In genomic region chr2:37358633-37359540, GRCm38 (mm10) we compare ENCODE assay signal across 8 mouse cellular contexts. TPM values are rescaled to one million over a fixed set of nuclear protein-coding genes. Genes with fewer than 3 reads are reported as not detected.
A peak's percentile ranks its signal among the peaks of the same experiment; 100 is the strongest.
DNase-seq lines count a peak whose midpoint lies in the region; ATAC-seq and TF ChIP-seq lines count a peak whose summit lies in the region.

Gene Pdcl (minus strand): TSS chr2:37359332.

- H3K9ac ChIP-seq in forebrain, embryonic 16.5 days (replicated peaks; ENCODE audit: low read depth, low read length) = peak within 1 kb of the TSS; percentile 66
- peak within 1 kb of the TSS; percentile 73 for H3K9ac ChIP-seq in lung, embryonic 14.5 days

- peak; percentile 21; the same call in 1 of the 2 replicates for TF ChIP-seq POLR2A in olfactory bulb, adult 2 months (IDR thresholded peaks at IDR 0.05; ENCODE audit: insufficient read depth, low read depth, low read length)
- TF ChIP-seq POLR2A in thymus, adult 2 months (IDR thresholded peaks at IDR 0.05; ENCODE audit: control insufficient read depth, extremely low read depth, insufficient read depth, low read length, poor library complexity) = peak; percentile 28; the same call in 1 of the 2 replicates

- WGBS in forebrain, embryonic 16.5 days = under 1% methylated on average over 41 of the region's 42 CpGs
- WGBS in lung, embryonic 14.5 days = under 1% methylated on average over 42 of the region's 42 CpGs
- under 1% methylated on average over 42 of the region's 42 CpGs for WGBS in olfactory bulb, adult 2 months
- under 1% methylated on average over 42 of the region's 42 CpGs for WGBS in thymus, adult 2 months

- peaks cover 24% of the 10 kb centered on the region for H3K4me1 ChIP-seq in G1E (ENCODE audit: insufficient read depth, low read depth, low read length)
- H3K4me1 ChIP-seq in forebrain, embryonic 16.5 days (replicated peaks; ENCODE audit: control insufficient read depth, insufficient read depth, low read length) = peaks cover 14% of the 10 kb centered on the region
- H3K4me1 ChIP-seq in lung, embryonic 14.5 days (ENCODE audit: insufficient read depth) = peaks cover 4% of the 10 kb centered on the region; the same call in 1 of the 2 replicates
- peaks cover 3% of the 10 kb centered on the region; the same call in 1 of the 2 replicates for H3K4me1 ChIP-seq in olfactory bulb, adult 2 months (ENCODE audit: control insufficient read depth, insufficient read depth, low read length)
- H3K4me1 ChIP-seq in thymus, adult 2 months (replicated peaks; ENCODE audit: control insufficient read depth, insufficient read depth, low read length) = peaks cover 3% of the 10 kb centered on the region; the same call in 1 of the 2 replicates

- H3K27ac ChIP-seq in forebrain, embryonic 16.5 days (ENCODE audit: low read length) = peak within 1 kb of the TSS; percentile 87
- peak within 1 kb of the TSS; percentile 96 for H3K27ac ChIP-seq in layer of hippocampus, adult 2 months
- H3K27ac ChIP-seq in lung, embryonic 14.5 days (ENCODE audit: low read depth) = peak within 1 kb of the TSS; percentile 99
- H3K27ac ChIP-seq in olfactory bulb, adult 2 months (ENCODE audit: insufficient read depth, low read depth, low read length) = peak within 1 kb of the TSS; percentile 85
- H3K27ac ChIP-seq in thymus, adult 2 months (ENCODE audit: control insufficient read depth, insufficient read depth, low read length) = peak within 1 kb of the TSS; percentile 86

- H3K27me3 ChIP-seq in G1E (ENCODE audit: insufficient read depth, low read length) = no peaks in the 10 kb centered on the region
- no peaks in the 10 kb centered on the region for H3K27me3 ChIP-seq in forebrain, embryonic 16.5 days (replicated peaks; ENCODE audit: control insufficient read depth, insufficient read depth, low read length)
- no peaks in the 10 kb centered on the region for H3K27me3 ChIP-seq in lung, embryonic 14.5 days (ENCODE audit: insufficient read depth, low read length)
- no peaks in the 10 kb centered on the region for H3K27me3 ChIP-seq in thymus, adult 2 months (ENCODE audit: control insufficient read depth, insufficient read depth, low read length)

- H3K4me3 ChIP-seq in G1E (ENCODE audit: low read depth, low read length) = peak within 1 kb of the TSS; percentile 85
- peak within 1 kb of the TSS; percentile 96 for H3K4me3 ChIP-seq in forebrain, embryonic 16.5 days (replicated peaks; ENCODE audit: low read length)
- H3K4me3 ChIP-seq in layer of hippocampus, adult 2 months = peak within 1 kb of the TSS; percentile 74
- peak within 1 kb of the TSS; percentile 68 for H3K4me3 ChIP-seq in lung, embryonic 14.5 days (ENCODE audit: low read depth, low read length)
- H3K4me3 ChIP-seq in olfactory bulb, adult 2 months (ENCODE audit: insufficient read depth, low read depth, low read length) = peak within 1 kb of the TSS; percentile 81
- H3K4me3 ChIP-seq in thymus, adult 2 months (ENCODE audit: control insufficient read depth, insufficient read depth, low read length) = peak within 1 kb of the TSS; percentile 65

- H3K4me2 ChIP-seq in forebrain, embryonic 16.5 days (ENCODE audit: low read length) = peak within 1 kb of the TSS; percentile 84
- H3K4me2 ChIP-seq in lung, embryonic 14.5 days = peak within 1 kb of the TSS; percentile 82

- DNase-seq in G1E (ENCODE audit: low spot score) = peak; percentile 80
- peak; percentile 88 to 89 for DNase-seq in cerebellum, adult 18-20 months
- DNase-seq in heart, postnatal 36 days = peak; percentile 86 to 89
- peak; percentile 85 to 89 for DNase-seq in layer of hippocampus, adult 2 months (ENCODE audit: low spot score in 2 of 2)
- peak; percentile 96 for DNase-seq in lung, embryonic 14.5 days
- DNase-seq in thymus, adult 2 months = peak; percentile 96

- H3K9me3 ChIP-seq in G1E (replicated peaks) = no peaks in the 10 kb centered on the region
- H3K9me3 ChIP-seq in forebrain, embryonic 16.5 days (ENCODE audit: control insufficient read depth, low read length) = no peaks in the 10 kb centered on the region
- no peaks in the 10 kb centered on the region for H3K9me3 ChIP-seq in lung, embryonic 14.5 days (ENCODE audit: low read depth, low read length)

- ATAC-seq in G1E (ENCODE audit: extremely low read depth, insufficient number of reproducible peaks, low FRiP score, poor library complexity, severe bottlenecking) = peak; percentile 96
- peak; percentile 97 for ATAC-seq in forebrain, embryonic 16.5 days
- peak; percentile 100 for ATAC-seq in lung, embryonic 14.5 days (ENCODE audit: insufficient read depth)

- peaks cover 37% of the 10 kb centered on the region for H3K36me3 ChIP-seq in G1E (replicated peaks)
- peaks cover 20% of the 10 kb centered on the region for H3K36me3 ChIP-seq in forebrain, embryonic 16.5 days (ENCODE audit: control insufficient read depth, insufficient read depth)
- H3K36me3 ChIP-seq in lung, embryonic 14.5 days (ENCODE audit: insufficient read depth) = peaks cover 30% of the 10 kb centered on the region
- H3K36me3 ChIP-seq in thymus, adult 2 months (ENCODE audit: control insufficient read depth, insufficient read depth, low read length) = peaks cover 25% of the 10 kb centered on the region

- no peak for TF ChIP-seq CTCF in G1E (IDR thresholded peaks at IDR 0.05; ENCODE audit: low read depth, low read length)
- no peak for TF ChIP-seq CTCF in layer of hippocampus, adult 2 months (conservative IDR thresholded peaks at IDR 0.05)
- TF ChIP-seq CTCF in lung, embryonic 14.5 days (IDR thresholded peaks at IDR 0.05; ENCODE audit: low read depth) = no peak
- TF ChIP-seq CTCF in olfactory bulb, adult 2 months (IDR thresholded peaks at IDR 0.05; ENCODE audit: insufficient read depth, low read depth, low read length) = no peak
- TF ChIP-seq CTCF in thymus, adult 2 months (IDR thresholded peaks at IDR 0.05; ENCODE audit: borderline replicate concordance, control insufficient read depth, extremely low read depth, insufficient read depth, low read length, poor library complexity) = peak; percentile 54; the same call in 1 of the 2 replicates

- intact Hi-C loops in heart, postnatal 36 days (cut with DNase I) = no loop called here

RNA-seq across cellular contexts. Expression of gene Pdcl, which starts in this region (rescaled TPM):
- total RNA-seq in G1E (2014; fragmentation: Nextera tagmentation) = 43.0 and 46.4 TPM in 2 replicates
- 58.4 and 72.6 TPM in 2 replicates for total RNA-seq in G1E (2017)
- 13.6 and 22.7 TPM in 2 replicates for polyA plus RNA-seq in G1E (2012)
- polyA plus RNA-seq in forebrain, embryonic 16.5 days (2015; fragmentation: Nextera tagmentation; extraction: Ambion mirVana) = 66.4 and 88.3 TPM in 2 replicates
- total RNA-seq in heart, postnatal 36 days (2021) = 10 to 100 TPM; 20.3 to 20.7 TPM
- 10 to 100 TPM; 26.1 to 31.3 TPM for total RNA-seq in layer of hippocampus, adult 2 months (2021)
- 47.1 and 52.5 TPM in 2 replicates for polyA plus RNA-seq in lung, embryonic 14.5 days (2014; fragmentation: Nextera tagmentation; extraction: Ambion mirVana)
- not detected in 2 replicates for polyA plus RNA-seq in olfactory bulb, adult 2 months (2012; ENCODE audit: insufficient read depth, insufficient read length, low replicate concordance, missing spikeins)
- polyA plus RNA-seq in thymus, adult 2 months (2012; rRNA removed) = 17.0 and 17.7 TPM in 2 replicates

Comparison
In these comparisons a context has a peak if more than half of its experiments do, and no peak if none do; other contexts are left out.
1. Peak in every context shown above with its lines: DNase-seq, ATAC-seq, H3K4me3 ChIP-seq and H3K27ac ChIP-seq.